Mouse (Mus musculus) inflammation-experienced regulatory T-cells, adult 6 months (primary cell): ENCODE data around the gene Txnip. TPM values are rescaled to one million over a fixed set of nuclear protein-coding genes. Genes with fewer than 3 reads are reported as not detected.
"Not testable (repeated sequence)": the region's sequence is repeated elsewhere in the genome, so short reads cannot be mapped to it uniquely, and the experiment has no call there.

ENCODE experiments used
- ATAC-seq: one replicate; pipeline ENCODE4 v1.8.0; 2017
- polyA plus RNA-seq, 3 experiments: library from polyadenylated mRNA; unstranded; fragments of 100-300 nt; shearing (Covaris generic); gene quantifications; one replicate each; pipeline ENCODE4 v1.2.1; 2017

Gene Txnip
- polyA plus RNA-seq: 100 to 1,000 TPM; 160 to 366 (median 354) TPM

DNA sequence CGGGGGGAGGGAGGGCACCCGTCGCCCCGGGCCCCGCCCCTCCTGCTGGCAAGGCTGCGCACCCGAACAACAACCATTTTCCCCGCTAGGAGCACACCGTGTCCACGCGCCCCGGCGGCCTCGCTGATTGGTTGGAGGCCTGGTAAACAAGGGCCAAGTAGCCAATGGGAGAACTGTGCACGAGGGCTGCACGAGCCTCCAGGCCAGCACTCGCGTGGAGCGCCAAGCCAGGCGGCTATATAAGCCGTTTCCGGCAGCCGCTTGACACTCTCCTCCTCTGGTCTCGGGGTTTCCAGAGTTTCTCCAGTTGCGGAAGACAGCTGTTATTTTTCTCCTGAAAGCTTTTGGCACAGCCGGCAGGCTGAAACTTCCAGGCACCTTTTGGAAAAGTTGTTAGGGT, at the start of gene Txnip:
Gene Txnip (plus strand): TSS at position 264 of the 400 bp plus-strand sequence.
- ATAC-seq: peak; percentile 81

DNA sequence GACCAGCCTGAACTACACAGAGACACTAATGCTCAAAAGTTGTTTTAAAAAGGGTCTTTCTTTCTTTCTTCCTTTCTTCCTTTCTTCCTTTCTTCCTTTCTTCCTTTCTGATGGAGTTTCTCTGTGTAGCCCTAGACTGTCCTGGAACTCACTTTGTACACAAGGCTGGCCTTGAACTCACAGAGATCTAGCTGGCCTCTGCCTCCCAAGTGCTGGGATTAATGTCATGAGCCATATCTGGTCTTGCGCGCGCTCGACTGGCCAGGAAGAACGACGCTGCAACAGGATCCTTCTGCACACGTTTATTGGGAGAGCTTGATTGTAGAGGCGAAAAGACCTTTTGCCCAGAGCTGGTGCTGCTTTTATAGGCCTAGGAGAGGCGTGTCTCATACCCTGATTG, 49.8 kb upstream of the Txnip start:
- not testable (repeated sequence) for ATAC-seq

DNA sequence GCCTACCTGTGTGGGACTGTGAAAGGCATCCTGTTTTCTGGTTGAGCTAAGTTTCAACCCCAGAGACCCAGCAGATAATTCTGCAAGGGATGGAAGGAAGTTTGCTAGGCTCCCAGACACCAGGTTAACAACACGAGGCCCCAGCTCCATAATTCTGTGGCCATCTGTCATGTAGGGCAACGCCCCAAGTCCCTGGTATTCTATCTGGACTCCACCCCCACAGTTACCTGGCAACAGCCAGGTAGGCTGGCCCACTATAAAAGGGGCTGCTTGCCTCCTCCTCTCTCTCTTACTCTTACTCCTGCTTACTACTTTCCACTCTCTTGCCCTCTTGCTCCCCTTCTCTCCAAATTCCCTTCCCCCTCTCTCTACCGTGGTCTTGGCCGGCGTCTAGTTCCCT, 37.6 kb upstream of the Txnip start:
- ATAC-seq: no peak

DNA sequence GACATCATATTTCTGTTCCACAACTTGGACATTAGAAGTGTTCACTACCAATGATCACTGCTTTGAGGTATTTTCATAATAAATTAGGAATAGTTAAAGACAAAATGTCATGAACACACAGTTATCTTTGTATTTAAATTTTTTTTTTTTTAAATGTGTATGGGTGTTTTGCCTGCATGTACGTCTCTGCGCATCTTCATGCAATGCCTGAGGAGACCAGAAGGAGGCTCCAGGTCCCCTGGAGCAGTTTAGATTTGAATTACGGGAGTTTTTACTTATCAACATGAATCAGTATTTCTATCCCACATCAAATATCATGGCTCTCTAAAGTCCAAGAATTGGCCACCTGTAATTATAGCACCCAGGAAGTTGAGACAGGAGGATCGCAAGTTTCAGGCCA, 35.6 kb upstream of the Txnip start:
- peak; percentile 58 for ATAC-seq

DNA sequence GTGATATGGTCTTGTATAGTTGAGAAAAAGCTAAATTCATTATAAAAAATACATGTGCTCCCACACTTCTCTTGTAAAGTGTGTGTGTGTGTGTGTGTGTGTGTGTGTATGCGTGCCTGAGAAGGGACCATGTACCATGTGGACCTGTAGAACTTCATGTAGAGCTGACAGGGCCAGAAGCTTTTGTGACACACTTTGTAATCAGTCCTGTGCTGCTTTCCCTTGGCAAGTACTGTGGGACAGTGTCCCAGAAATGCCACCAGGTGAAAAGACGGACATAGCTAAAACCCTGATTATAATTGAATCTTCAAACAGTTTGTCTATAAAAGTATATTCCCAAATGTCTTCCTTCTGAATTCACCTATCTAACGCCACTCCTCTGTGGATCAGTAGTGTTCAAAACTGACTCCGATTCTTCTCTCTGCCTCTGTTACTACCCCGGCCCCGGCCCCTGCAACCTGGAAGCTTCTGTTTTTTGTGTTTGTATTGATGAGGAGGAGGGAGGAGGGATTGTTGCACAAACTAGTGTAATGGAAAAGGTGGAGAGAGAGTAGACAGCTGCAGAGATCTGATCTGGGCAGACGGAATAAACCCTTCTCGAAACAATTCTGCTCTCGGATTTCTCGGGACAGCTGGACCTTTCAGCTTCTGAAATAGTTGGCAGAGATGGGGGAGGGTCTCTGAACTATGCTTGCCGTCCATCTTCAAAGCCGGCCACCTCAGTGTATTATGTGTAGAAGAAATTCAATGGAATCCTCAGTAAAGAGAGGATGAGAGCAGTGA, 33.5 kb upstream of the Txnip start:
- ATAC-seq: no peak

DNA sequence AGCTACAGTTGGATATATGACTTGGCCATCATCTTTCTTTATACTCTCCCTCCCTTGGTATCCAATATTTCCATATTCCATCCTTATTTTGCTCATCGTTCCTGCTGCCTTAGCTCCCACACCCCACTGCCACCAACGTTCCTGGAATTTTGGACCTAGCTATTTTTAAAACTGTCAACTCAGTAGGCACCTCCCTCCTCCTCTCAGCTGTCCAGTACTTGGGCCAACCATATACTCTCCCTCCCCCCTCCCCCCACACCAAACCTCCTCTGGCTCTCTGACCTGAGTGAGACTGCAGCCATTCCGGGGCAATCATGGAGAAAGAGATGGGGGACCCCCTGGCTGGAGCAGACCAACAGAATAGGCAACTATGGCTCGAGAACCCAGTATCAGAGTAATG, 32.8 kb upstream of the Txnip start, which contains the start of gene Hfe2:
Gene Hfe2 (plus strand): TSS at position 259 of the 400 bp plus-strand sequence.
- no peak for ATAC-seq

DNA sequence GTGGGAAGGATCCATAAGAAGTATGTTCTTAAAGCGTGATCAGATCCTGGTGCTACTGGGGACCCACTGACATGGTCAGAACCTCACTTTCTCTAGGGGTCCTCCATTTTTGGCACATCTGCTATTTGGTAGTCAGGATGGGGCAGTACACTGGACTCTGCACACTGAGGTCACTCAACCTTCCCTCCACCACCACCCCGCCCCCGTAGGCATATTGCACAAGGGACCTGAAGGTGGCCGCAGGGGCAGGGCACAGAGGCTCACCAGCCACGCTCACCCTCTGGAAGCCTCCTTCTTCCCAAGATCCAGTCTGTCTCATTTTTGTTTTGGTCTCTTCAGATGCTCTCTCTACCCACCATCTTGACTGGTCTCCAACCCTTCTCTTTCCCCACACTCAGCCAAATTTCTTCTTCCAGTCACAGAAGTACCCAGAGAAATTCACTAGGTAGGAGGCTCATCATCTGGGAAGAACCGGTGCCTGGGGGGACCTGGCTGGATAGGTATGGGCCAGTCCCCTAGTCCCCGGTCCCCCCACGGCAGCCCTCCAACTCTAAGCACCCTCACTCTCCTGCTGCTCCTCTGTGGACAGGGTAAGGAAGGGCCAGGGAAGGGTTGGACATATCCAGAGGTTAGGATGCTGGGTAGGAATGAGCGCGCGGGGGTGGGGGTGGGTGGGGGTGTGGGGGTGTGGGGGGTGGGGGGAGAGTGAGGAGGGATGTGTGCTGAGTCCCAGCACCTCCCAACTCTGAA, 31.6 kb upstream of the Txnip start:
- no peak for ATAC-seq

DNA sequence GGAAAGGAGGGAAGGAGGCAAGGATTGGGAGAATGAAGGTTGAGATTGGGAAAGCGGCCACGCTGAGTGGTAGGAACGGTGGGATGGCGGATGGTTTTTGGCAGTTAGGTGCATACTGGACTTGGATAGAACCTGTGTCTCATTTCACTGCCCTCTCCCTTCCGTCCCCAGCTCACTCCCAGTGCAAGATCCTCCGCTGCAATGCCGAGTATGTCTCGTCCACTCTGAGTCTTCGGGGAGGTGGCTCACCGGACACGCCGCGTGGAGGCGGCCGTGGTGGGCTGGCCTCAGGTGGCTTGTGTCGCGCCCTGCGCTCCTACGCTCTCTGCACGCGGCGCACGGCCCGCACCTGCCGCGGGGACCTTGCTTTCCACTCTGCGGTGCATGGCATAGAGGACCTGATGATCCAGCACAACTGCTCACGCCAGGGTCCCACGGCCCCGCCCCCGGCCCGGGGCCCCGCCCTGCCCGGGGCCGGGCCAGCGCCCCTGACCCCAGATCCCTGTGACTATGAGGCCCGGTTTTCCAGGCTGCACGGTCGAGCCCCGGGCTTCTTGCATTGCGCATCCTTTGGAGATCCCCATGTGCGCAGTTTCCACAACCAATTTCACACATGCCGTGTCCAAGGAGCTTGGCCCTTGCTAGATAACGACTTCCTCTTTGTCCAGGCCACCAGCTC, 30.8 kb upstream of the Txnip start:
- ATAC-seq: no peak

DNA sequence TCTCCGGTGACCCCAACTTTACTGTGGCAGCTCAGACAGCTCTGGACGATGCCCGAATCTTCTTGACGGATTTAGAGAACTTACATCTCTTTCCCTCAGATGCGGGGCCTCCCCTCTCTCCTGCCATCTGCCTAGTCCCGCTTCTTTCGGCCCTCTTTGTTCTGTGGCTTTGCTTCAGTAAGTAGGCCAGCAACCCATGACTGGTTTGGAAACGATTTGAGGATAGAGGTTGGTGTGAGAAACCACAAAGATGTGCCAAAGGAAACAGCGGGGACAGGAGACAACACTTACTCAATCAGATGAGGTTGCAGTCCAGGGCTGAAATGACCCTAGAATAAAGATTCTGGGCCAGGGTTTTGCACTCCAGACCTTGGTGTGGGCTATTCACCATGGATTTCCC, 29.3 kb upstream of the Txnip start:
- ATAC-seq: no peak

DNA sequence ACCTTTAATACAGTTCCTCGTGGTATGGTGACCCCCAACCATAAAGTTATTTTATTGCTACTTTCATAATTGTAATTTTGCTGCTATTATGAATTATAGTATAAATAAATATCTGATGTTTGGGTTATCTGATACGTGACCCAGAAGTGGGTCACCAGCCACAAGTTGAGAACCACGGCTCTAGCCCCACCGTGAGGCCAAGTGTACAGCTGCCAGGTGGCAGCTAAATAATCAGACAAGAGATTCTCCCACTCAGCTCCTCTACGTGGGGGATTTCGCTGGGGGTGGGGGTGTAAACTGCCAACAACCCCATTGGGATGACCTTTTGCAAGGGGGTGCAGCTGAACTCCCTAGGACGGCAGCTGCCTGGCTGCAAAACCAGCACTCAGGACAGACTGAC, 25.7 kb upstream of the Txnip start:
- ATAC-seq: no peak

DNA sequence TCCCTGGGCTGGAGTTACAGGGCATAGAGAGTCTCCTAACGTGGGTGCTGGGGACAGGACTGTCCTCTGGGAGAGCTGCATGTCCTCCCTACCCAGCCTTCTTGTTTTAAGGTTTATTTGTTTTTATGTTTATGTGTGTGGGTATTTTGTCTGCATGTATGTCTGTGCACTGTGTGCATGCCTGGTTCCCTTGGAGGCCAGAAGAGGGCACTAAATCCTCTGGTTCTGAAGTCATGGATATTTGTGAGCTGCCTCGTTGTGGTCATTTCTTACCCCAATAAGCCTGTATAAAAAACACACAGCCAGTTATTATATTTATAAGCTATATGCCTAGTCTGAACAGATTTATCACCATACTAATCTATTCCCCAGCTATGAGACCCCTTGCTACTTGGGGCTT, 23.5 kb upstream of the Txnip start:
- ATAC-seq: no peak

DNA sequence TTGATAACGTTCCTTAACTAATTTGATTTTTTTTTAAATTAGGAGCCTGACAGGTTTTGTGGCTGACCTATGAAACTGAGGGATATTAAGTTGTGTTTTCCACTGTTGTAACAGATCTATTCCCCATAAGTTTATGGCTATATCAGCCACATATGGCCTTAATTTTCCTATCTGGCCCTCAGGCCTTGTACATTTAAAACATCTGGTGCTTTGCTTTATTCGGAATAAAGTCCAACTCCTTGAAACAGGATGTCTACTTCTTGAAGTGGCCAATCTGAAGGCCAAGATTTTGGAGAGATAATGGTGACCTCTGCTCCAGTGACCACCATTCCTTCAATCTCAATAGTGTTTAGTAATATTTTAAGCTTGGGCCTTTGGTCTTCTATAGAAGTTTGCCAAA, 18.4 kb upstream of the Txnip start:
- no peak for ATAC-seq

DNA sequence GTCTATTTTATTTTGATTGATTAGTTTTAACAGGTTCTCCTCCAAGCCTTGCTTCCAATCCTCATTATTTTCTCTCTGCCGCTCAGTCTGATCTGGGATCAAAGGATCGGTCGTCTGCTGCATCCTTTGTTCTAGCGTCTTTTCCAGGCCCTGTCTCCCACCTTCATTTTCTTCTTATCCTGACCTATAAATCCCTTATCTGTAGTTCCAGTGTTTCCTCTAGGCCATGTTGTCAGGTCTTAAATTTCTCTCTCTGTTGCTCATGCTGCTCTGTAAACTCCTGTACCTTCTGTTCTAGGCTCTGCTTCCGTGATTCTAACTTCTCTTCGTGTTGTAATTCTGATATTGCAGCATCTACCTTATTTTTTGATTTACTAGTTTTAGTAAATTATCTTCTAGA, 17.0 kb upstream of the Txnip start:
- no peak for ATAC-seq

DNA sequence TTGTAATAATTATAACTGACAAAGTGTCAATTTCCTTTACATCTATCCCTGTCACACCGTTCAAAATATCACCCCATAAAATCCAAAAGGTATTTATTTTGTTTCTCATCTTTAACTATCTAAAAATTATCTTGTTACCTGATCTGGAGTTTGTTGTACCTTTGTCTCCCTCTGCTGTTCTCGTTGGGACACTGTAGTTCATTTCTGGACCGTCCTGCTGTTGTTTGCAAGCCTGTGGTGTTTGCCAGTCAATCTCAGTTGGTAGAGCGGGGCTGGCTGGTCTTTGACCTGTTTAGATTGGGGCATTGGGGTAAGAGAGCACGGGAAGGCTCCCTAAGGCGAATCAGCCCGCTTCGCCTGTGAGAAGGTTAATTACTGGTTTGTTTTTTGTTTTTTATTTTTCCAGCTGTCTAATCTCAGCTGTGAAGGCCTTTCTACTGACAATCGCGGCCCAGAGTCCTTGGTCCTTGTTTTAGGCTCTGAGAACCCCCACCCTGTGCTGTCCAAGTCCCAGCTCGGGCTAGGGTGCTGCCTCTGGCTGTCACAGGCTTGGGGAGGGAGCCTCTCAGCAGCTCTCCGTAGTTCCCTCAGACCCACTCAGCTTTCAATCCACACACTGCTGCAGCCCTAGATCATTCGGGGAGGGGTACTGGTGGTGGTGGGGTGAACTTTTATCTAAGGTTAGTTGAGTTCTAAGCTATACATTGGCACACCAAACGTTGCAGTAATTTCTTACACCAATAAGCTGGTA, 16.3 kb upstream of the Txnip start:
- no peak for ATAC-seq

DNA sequence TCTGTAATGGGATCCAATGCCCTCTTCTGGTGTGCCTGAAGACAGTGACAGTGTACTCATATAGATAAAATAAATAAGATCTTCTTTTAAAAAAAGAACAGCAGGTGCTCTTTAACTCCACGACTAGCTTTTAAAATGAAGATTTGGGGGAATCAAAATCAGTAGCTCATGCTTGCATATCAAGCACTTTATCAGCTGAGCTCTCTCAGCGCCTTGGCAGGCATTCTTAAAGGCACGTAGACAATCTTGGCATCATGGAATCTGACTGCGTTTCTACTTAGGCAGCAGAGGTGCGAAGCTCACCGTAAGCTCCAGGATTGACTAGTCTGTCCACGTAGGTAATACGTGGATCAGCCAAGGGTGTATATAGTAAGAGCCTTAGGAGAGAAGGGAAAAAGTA, 15.2 kb upstream of the Txnip start:
- no peak for ATAC-seq

DNA sequence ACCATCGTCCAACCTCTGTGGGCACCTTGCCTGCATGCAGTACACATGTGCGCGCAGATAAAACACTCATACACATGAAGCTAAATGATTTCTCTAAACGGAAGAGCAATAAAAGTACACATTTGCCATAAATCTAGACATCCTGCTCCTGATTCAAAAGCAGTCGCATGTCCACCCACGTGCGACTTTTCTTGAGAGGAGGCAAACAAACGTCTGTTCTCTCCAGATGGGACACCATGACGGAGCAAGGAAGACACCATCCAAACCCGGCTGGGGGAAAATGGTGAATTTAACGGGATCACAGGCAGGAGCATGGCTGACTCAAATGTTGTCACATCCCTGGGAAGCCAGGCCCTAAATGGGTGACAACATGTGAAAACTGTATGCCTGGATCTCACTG, 14.4 kb upstream of the Txnip start:
- ATAC-seq: no peak

DNA sequence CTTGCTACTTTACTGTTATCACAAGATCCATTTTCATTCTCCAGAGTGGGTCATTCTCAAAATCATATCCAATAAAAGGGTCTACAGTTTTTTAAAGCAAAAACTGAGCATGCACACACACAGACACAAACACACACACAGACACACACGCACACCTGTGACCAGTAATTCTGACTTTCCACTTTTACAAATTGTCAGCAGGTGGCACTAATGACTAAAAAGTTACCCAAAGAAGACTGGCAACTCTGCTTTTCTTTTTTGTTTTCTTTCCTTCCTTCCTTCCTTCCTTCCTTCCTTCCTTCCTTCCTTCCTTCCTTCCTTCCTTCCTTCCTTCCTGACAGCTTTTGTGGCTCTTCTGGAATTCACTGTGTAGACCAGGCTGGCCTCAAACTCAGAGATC, 12.2 kb upstream of the Txnip start:
- ATAC-seq: no peak

DNA sequence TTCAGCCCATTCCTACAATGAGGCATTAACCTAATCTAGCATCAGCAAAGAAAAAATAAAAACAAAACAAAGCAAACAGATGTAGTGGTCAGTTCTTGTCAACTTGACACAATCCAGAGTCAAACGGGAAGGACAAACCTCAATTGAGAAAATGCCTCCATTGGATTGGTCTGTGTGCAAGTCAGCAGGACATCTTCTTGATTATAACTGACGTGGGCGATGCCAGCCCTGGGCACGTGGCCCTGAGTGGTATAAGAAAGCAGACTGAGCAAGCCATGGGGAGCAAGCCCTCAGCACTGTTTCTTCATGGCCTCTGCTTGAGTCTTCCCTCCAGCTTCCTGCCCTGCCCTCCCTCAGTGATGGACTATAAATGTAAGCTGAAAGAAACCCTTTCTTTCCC, 10.9 kb upstream of the Txnip start:
- no peak for ATAC-seq

DNA sequence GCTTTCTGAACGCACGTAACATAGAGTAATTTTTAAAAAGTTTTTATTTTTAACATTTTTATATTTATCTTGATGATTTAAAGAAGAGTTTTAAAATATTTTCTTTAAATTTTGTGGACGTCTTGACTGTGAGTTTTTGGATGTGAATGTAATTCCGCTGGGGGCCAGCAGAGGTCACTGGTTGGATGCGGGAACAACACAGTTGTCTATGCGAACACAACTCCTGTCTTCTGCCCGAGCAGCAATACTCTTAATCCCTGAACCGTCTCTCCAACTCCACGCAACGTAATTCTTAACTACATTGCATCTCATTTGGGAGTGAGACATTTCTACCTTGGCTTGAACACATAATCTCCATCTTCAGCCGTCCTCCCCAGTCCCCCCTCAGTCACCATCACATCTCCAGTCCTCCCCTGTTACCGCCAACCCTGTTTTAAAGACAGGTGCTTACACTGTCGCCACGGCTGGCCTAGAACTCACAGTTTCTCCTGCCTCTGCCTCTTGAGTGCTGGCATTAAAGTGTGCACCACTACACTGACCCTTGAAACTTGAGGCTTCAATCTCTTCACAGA, 10.3 kb upstream of the Txnip start:
- ATAC-seq: peak; percentile 78

DNA sequence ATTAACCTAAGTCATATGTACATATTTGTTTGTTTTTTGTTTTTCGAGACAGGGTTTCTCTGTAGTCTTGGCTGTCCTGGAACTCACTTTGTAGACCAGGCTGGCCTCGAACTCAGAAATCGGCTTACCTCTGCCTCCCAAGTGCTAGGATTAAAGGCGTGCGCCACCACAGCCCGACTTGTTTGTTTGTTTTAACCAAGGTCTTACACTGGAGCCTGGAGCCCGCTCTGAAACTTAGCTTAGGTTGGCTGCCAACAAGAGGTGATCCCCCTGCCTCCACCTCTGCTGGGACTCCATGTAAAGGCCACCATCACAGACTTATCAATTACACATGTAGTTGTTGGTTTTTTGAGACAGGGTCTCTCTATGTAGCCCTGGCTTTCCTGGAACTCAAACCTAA, 8.9 kb upstream of the Txnip start:
- no peak for ATAC-seq

DNA sequence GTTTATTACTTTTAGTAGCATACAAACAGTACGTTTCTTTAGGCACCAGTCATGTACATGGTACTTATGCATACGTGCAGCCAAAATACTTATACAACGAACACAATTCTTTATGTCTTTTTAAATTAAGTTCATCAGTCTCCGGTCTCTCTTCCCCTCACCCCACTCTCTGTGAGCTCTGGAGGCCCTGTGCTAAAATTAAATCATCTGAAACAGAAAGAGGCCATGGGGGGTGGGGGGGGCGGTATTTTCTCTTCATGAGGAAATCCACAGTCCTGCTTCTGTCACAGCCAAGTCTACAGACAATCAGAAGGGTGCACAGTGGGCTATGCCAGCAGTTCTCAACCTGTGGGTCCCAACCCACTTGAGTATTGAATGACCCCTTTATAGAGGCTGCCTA, 8.4 kb upstream of the Txnip start:
- no peak for ATAC-seq

DNA sequence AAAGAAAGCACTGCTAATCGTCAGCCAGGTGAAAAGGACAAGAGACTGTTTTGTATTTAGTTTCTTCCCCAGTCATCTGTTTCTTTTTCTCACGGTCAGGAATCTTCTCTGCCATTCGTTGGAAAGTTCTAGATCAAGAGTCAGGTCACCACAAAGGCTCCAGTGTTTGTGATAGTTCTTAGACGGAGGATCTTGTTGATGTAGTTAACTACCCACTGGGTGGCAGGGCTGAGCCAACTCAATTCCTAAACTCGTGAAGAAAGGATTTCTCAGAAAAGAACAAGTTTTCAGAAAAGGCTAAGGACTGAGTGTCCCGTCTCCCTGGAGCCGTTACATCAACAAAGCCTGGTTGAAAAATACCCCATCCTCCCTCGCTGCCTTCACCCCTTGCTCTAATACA, 6.6 kb upstream of the Txnip start:
- peak; percentile 74 for ATAC-seq

DNA sequence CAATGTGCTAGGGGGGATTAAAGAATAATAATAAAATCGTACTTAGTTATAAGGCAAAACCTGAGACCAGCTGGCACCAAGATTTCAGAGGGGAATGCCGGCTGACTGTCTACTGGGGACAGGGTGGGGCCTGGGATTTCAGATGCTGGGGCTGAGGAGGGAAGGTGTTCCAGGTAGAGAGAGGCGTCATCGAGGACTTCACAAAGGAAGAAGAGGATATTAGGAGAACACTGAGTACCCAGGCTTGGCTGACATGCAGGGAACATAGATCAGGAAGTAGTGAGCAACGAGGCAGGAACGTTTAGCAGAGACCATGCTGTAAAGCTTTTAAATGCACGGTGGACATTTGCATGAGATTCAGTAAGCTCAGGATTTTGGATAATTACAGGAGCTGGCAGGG, 5.9 kb upstream of the Txnip start:
- ATAC-seq: no peak
